In genomic region chr4:107011325-107012004, GRCm38 (mm10) we compare ENCODE assay signal across 27 mouse cellular contexts. TPM values are rescaled to one million over a fixed set of nuclear protein-coding genes. Genes with fewer than 3 reads are reported as not detected.
DNase-seq lines count a peak whose midpoint lies in the region; ATAC-seq and TF ChIP-seq lines count a peak whose summit lies in the region.
"Had no signal": no experiment of that assay in that cellular context is flagged by ENCODE, and none has a peak within 500 bp of the region (broad histone marks: within the 10 kb centered on the region; RNA-seq: fewer than 3 reads in every experiment).

No protein-coding gene starts in this region.

- no peak overlapping the region for H3ac ChIP-seq in myocyte (ENCODE audit: control insufficient read depth, insufficient read length)

- no peaks in the 10 kb centered on the region for H3K27me3 ChIP-seq in stomach, embryonic 16.5 days (ENCODE audit: control insufficient read depth, insufficient read depth, low read length)
- H3K27me3 ChIP-seq in stomach, postnatal 0 days (ENCODE audit: control insufficient read depth, insufficient read depth, low read length) = no peaks in the 10 kb centered on the region
- no peaks in the 10 kb centered on the region for H3K27me3 ChIP-seq in embryonic facial prominence, embryonic 15.5 days
- H3K27me3 ChIP-seq in myocyte (ENCODE audit: control insufficient read depth, insufficient read depth, insufficient read length) = no peaks in the 10 kb centered on the region
- H3K27me3 ChIP-seq: forebrain, embryonic 15.5 days; heart, embryonic 15.5 days; hindbrain, embryonic 13.5 days; limb, embryonic 13.5 days; liver, embryonic 12.5 days; midbrain, embryonic 13.5 days; neural tube, embryonic 15.5 days had no signal

- no peak for TF ChIP-seq POLR2A in myocyte (IDR thresholded peaks at IDR 0.05; ENCODE audit: insufficient read length, low read depth)

- WGBS in stomach, embryonic 16.5 days = 82% methylated on average over 8 of the region's 8 CpGs
- 84% methylated on average over 8 of the region's 8 CpGs for WGBS in stomach, postnatal 0 days
- 69% methylated on average over 8 of the region's 8 CpGs for WGBS in embryonic facial prominence, embryonic 15.5 days

- no peaks in the 10 kb centered on the region for H3K9me3 ChIP-seq in stomach, embryonic 16.5 days (replicated peaks; ENCODE audit: control insufficient read depth, low read length)
- no peaks in the 10 kb centered on the region for H3K9me3 ChIP-seq in stomach, postnatal 0 days (ENCODE audit: control insufficient read depth, low read length)
- no peaks in the 10 kb centered on the region for H3K9me3 ChIP-seq in embryonic facial prominence, embryonic 15.5 days (replicated peaks)
- H3K9me3 ChIP-seq: forebrain, embryonic 10.5 days; forebrain, embryonic 15.5 days; heart, embryonic 15.5 days; hindbrain, embryonic 13.5 days; limb, embryonic 13.5 days; liver, embryonic 12.5 days; megakaryocyte, embryonic 14.5 days; midbrain, embryonic 13.5 days; neural tube, embryonic 15.5 days had no signal

- H3K27ac ChIP-seq in gastrocnemius, adult 2 months = peak overlapping the region; percentile 90
- H3K27ac ChIP-seq in stomach, embryonic 16.5 days (ENCODE audit: low read length) = peak overlapping the region; percentile 25; the same call in 1 of the 2 replicates
- H3K27ac ChIP-seq in stomach, postnatal 0 days (replicated peaks) = no peak overlapping the region
- peak overlapping the region; percentile 61 for H3K27ac ChIP-seq in embryonic facial prominence, embryonic 15.5 days (replicated peaks)
- H3K27ac ChIP-seq: forebrain, embryonic 10.5 days; forebrain, embryonic 15.5 days; limb, embryonic 13.5 days; liver, embryonic 12.5 days; midbrain, embryonic 13.5 days; neural tube, embryonic 15.5 days had no signal

- ATAC-seq in stomach, embryonic 16.5 days (ENCODE audit: insufficient read depth, low FRiP score) = no peak
- ATAC-seq in stomach, postnatal 0 days (ENCODE audit: low FRiP score, low TSS enrichment) = no peak
- ATAC-seq in embryonic facial prominence, embryonic 15.5 days (ENCODE audit: insufficient number of reproducible peaks, low FRiP score, low TSS enrichment, low read depth) = no peak
- ATAC-seq in monocyte, adult 5-6 weeks (replicated peaks; ENCODE audit: insufficient number of reproducible peaks, low FRiP score, low TSS enrichment, poor library complexity, severe bottlenecking) = no peak
- ATAC-seq: activated CD4-positive, CD25-positive, alpha-beta regulatory T cell, adult 4 months; forebrain, embryonic 15.5 days; intestine, embryonic 16.5 days; liver, embryonic 12.5 days; liver, postnatal 0 days; midbrain, embryonic 13.5 days had no signal

- no peak for TF ChIP-seq CTCF in gastrocnemius, adult 2 months (IDR thresholded peaks at IDR 0.05)
- TF ChIP-seq CTCF in stomach, postnatal 0 days (IDR thresholded peaks at IDR 0.05; ENCODE audit: low read depth) = no peak

- intact Hi-C loops in gastrocnemius, adult 2 months (cut with DNase I) = no loop called here

- no peaks in the 10 kb centered on the region for H3K36me3 ChIP-seq in stomach, embryonic 16.5 days (ENCODE audit: control insufficient read depth, insufficient read depth, low read length)
- H3K36me3 ChIP-seq in stomach, postnatal 0 days (ENCODE audit: control insufficient read depth, insufficient read depth, low read length) = no peaks in the 10 kb centered on the region
- 0 out of 2 replicates have a peak, but pooled peaks cover 5% of the 10 kb centered on the region for H3K36me3 ChIP-seq in embryonic facial prominence, embryonic 15.5 days
- H3K36me3 ChIP-seq in myocyte (ENCODE audit: control insufficient read depth, insufficient read depth) = peaks cover 3% of the 10 kb centered on the region
- H3K36me3 ChIP-seq: forebrain, embryonic 15.5 days; heart, embryonic 15.5 days had no signal

- H3K9ac ChIP-seq in stomach, embryonic 16.5 days (ENCODE audit: low read length) = no peak overlapping the region
- H3K9ac ChIP-seq in stomach, postnatal 0 days (ENCODE audit: low read length) = no peak overlapping the region
- H3K9ac ChIP-seq in embryonic facial prominence, embryonic 15.5 days = no peak overlapping the region
- H3K9ac ChIP-seq: forebrain, embryonic 15.5 days; heart, embryonic 15.5 days; limb, embryonic 13.5 days; liver, embryonic 12.5 days; liver, postnatal 0 days; midbrain, embryonic 13.5 days; neural tube, embryonic 15.5 days had no signal

- H3K79me2 ChIP-seq in myocyte (ENCODE audit: control insufficient read depth, insufficient read depth) = peaks cover 40% of the 10 kb centered on the region

- peaks cover 8% of the 10 kb centered on the region for H3K4me1 ChIP-seq in stomach, embryonic 16.5 days (ENCODE audit: control insufficient read depth, insufficient read depth, low read length)
- no peaks in the 10 kb centered on the region for H3K4me1 ChIP-seq in stomach, postnatal 0 days (replicated peaks; ENCODE audit: control insufficient read depth, insufficient read depth)
- H3K4me1 ChIP-seq in embryonic facial prominence, embryonic 15.5 days = peaks cover 63% of the 10 kb centered on the region

- no peak overlapping the region for H3K4me3 ChIP-seq in gastrocnemius, adult 2 months
- H3K4me3 ChIP-seq in stomach, embryonic 16.5 days (replicated peaks; ENCODE audit: low read length) = no peak overlapping the region
- H3K4me3 ChIP-seq in stomach, postnatal 0 days (ENCODE audit: low read depth, low read length) = no peak overlapping the region
- no peak overlapping the region for H3K4me3 ChIP-seq in embryonic facial prominence, embryonic 15.5 days (replicated peaks)
- H3K4me3 ChIP-seq in myocyte = no peak overlapping the region
- H3K4me3 ChIP-seq: forebrain, embryonic 10.5 days; forebrain, embryonic 15.5 days; heart, embryonic 15.5 days; hindbrain, embryonic 13.5 days; limb, embryonic 13.5 days; liver, embryonic 12.5 days; megakaryocyte, embryonic 14.5 days; midbrain, embryonic 13.5 days; neural tube, embryonic 15.5 days had no signal

- no peak for TF ChIP-seq EP300 in stomach, postnatal 0 days (optimal IDR thresholded peaks at IDR 0.05)

- H3K4me2 ChIP-seq in stomach, embryonic 16.5 days (ENCODE audit: low read depth, low read length) = no peak overlapping the region
- no peak overlapping the region for H3K4me2 ChIP-seq in stomach, postnatal 0 days (replicated peaks; ENCODE audit: low read depth)
- no peak overlapping the region for H3K4me2 ChIP-seq in embryonic facial prominence, embryonic 15.5 days (replicated peaks)
- peak overlapping the region; percentile 69 for H3K4me2 ChIP-seq in myocyte (ENCODE audit: low read depth)
- H3K4me2 ChIP-seq: forebrain, embryonic 15.5 days; heart, embryonic 15.5 days; hindbrain, embryonic 13.5 days; limb, embryonic 13.5 days; liver, embryonic 12.5 days; midbrain, embryonic 13.5 days; neural tube, embryonic 15.5 days had no signal

- DNase-seq in gastrocnemius, adult 2 months = no peak
- no peak for DNase-seq in gastrocnemius, adult 8-10 months (ENCODE audit: low spot score in 2 of 2)
- no peak for DNase-seq in stomach, postnatal 0 days (ENCODE audit: low spot score)
- no peak for DNase-seq in adrenal gland, adult 8-10 months
- DNase-seq: adrenal gland, postnatal 14 days; cerebellum, adult 11 months; heart, postnatal 36 days; kidney, adult 9 months; layer of hippocampus, adult 9-11 months; liver, postnatal 0 days; retina, postnatal 1 day; right cerebral cortex, postnatal 25 days had no signal

TF ChIP-seq in myocyte, 11 proteins besides CTCF, POLR2A, EP300 and RAD21:
- TF ChIP-seq TCF3 (IDR thresholded peaks at IDR 0.05; ENCODE audit: insufficient read length, low read depth) (no peak), CEBPB (IDR thresholded peaks at IDR 0.05; ENCODE audit: insufficient read depth, poor library complexity, severe bottlenecking) (no peak), E2F4 (IDR thresholded peaks at IDR 0.05; ENCODE audit: insufficient read depth) (no peak), MAX (IDR thresholded peaks at IDR 0.05; ENCODE audit: low read depth) (no peak), TCF12 (IDR thresholded peaks at IDR 0.05; ENCODE audit: insufficient read depth, poor library complexity, severe bottlenecking) (peak; percentile 61), SRF (IDR thresholded peaks at IDR 0.05; ENCODE audit: control insufficient read depth, insufficient read length, low read depth) (no peak), MYOG (IDR thresholded peaks at IDR 0.05; ENCODE audit: control insufficient read depth in 1 of 3, insufficient read depth in 1 of 3, insufficient read length in 2 of 3, low read depth in 2 of 3) (peak in 2 of 3 experiments; percentile 58 to 75), MYOD1 (IDR thresholded peaks at IDR 0.05; ENCODE audit: control insufficient read depth in 1 of 3, insufficient read length in 2 of 3, low read depth in 2 of 3) (peak; percentile 77 to 86 (median 79))

RNA-seq across cellular contexts. Expression of gene Mrpl37, which starts 55.2 kb away (rescaled TPM):
- total RNA-seq in gastrocnemius, adult 2 months (2021) = 10 to 100 TPM; 80.8 to 97.5 TPM
- total RNA-seq in gastrocnemius, adult 8-10 months (2022) = 10 to 100 TPM; 77.8 to 92.6 (median 86.3) TPM
- polyA plus RNA-seq in stomach, embryonic 16.5 days (2015; fragmentation: Nextera tagmentation; extraction: Ambion mirVana) = 88.2 and 91.8 TPM in 2 replicates
- 52.6 and 54.6 TPM in 2 replicates for polyA plus RNA-seq in stomach, postnatal 0 days (2015; fragmentation: Nextera tagmentation; extraction: Ambion mirVana)
- 83.6 and 87.5 TPM in 2 replicates for polyA plus RNA-seq in embryonic facial prominence, embryonic 15.5 days (2015; fragmentation: Nextera tagmentation; extraction: Ambion mirVana)
- 87.5 TPM for polyA plus RNA-seq in myocyte (2012; fragmentation: generic; extraction: Trizol)
- total RNA-seq in adrenal gland, adult 8-10 months (2022) = 100 to 1,000 TPM; 102 to 114 (median 112) TPM
- 11.1 to 25.7 TPM (median 18.3 TPM) in 3 replicates for total RNA-seq in monocyte, adult 5-6 weeks (2017)

RNA-seq across cellular contexts. Expression of gene Cyb5rl, which starts 55.3 kb away (rescaled TPM):
- total RNA-seq in gastrocnemius, adult 2 months (2021) = 10 to 100 TPM; 16.3 to 20.1 TPM
- total RNA-seq in gastrocnemius, adult 8-10 months (2022) = 10 to 100 TPM; 15.6 to 27.1 (median 16.7) TPM
- 7.5 and 9.3 TPM in 2 replicates for polyA plus RNA-seq in stomach, embryonic 16.5 days (2015; fragmentation: Nextera tagmentation; extraction: Ambion mirVana)
- polyA plus RNA-seq in stomach, postnatal 0 days (2015; fragmentation: Nextera tagmentation; extraction: Ambion mirVana) = 5.6 and 6.2 TPM in 2 replicates
- 7.6 and 8.2 TPM in 2 replicates for polyA plus RNA-seq in embryonic facial prominence, embryonic 15.5 days (2015; fragmentation: Nextera tagmentation; extraction: Ambion mirVana)
- polyA plus RNA-seq in myocyte (2012; fragmentation: generic; extraction: Trizol) = 9.1 TPM
- 10 to 100 TPM; 28.6 to 43.4 (median 29.7) TPM for total RNA-seq in adrenal gland, adult 8-10 months (2022)
- 0.64 to 7.9 TPM (median 1.5 TPM) in 3 replicates for total RNA-seq in monocyte, adult 5-6 weeks (2017)
